Mouse (Mus musculus) liver, embryonic 11.5 days (tissue): Measurements from ENCODE around the gene Nova2. TPM values are rescaled to one million over a fixed set of nuclear protein-coding genes. Genes with fewer than 3 reads are reported as not detected.

Source experiments
- ATAC-seq: fragments of 200-750 bp; cut with Nextera tagmentation; replicated peaks from 2 replicates; pipeline ENCODE4 v1.8.0; 2017; ENCODE audit warnings: moderate number of reproducible peaks, mild to moderate bottlenecking, moderate TSS enrichment, moderate library complexity; ENCODE audit not compliant: low FRiP score
- DNase-seq: peaks from one replicate; pipeline ENCODE4 v3.0.0-alpha.2; 2017; ENCODE audit warnings: low spot score
- H3K27ac ChIP-seq: fragments of 300-500 bp; sonication (generic); 2 replicates; pipeline ENCODE4 v1.5.1; 2014; ENCODE audit warnings: mild to moderate bottlenecking, low read depth, low read length, control low read depth
- H3K27me3 ChIP-seq: fragments of 300-500 bp; sonication (generic); replicated peaks from 2 replicates; pipeline ENCODE4 v1.6.1; 2014; ENCODE audit warnings: low read length, mixed read lengths; ENCODE audit not compliant: control insufficient read depth, insufficient read depth
- H3K36me3 ChIP-seq: fragments of 300-500 bp; sonication (generic); 2 replicates; pipeline ENCODE4 v1.6.1; 2014; ENCODE audit warnings: mild to moderate bottlenecking, low read length, moderate library complexity, mixed read lengths; ENCODE audit not compliant: control insufficient read depth, insufficient read depth
- H3K4me1 ChIP-seq: fragments of 300-500 bp; sonication (generic); replicated peaks from 2 replicates; pipeline ENCODE4 v1.6.1; 2014; ENCODE audit warnings: low read length, mixed read lengths; ENCODE audit not compliant: control insufficient read depth, insufficient read depth
- H3K4me2 ChIP-seq: fragments of 300-500 bp; sonication (generic); 2 replicates; pipeline ENCODE4 v1.6.1; 2014; ENCODE audit warnings: mild to moderate bottlenecking, control low read depth, moderate library complexity
- H3K4me3 ChIP-seq: fragments of 300-500 bp; sonication (generic); 2 replicates; pipeline ENCODE4 v1.5.1; 2014; ENCODE audit warnings: low read depth, low read length, control low read depth
- H3K9ac ChIP-seq: fragments of 300-500 bp; sonication (generic); 2 replicates; pipeline ENCODE4 v1.6.1; 2014; ENCODE audit warnings: low read depth, low read length, control low read depth
- H3K9me3 ChIP-seq: fragments of 300-500 bp; sonication (generic); 2 replicates; pipeline ENCODE4 v1.6.1; 2016; ENCODE audit warnings: low read length, inconsistent platforms, mixed read lengths; ENCODE audit not compliant: control insufficient read depth
- WGBS: fragments of 180-500 bp; shearing (Covaris S2); extraction: QIAGEN DNeasy Blood & Tissue Kit; methylation state at CpG from one replicate; pipeline ENCODE4 v1.1.7; 2014; 5-methylcytosine and 5-hydroxymethylcytosine counted together
- polyA plus RNA-seq: library from polyadenylated mRNA; unstranded; fragments of >200 nt; fragmentation: Nextera tagmentation; extraction: Ambion mirVana; gene quantifications from 2 replicates; pipeline ENCODE4 v1.2.1, GENCODE M21; 2014

Gene Nova2
- polyA plus RNA-seq = 0.22 and 0.41 TPM in 2 replicates

GRCm38 (mm10) chr7:18925162-18925938 is at the start of gene Nova2:
Gene Nova2 (plus strand): TSS chr7:18925888.
- Histone ChIP-seq H3K27me3 (peaks cover 63% of the 10 kb centered on the region), H3K36me3 (no peaks in the 10 kb centered on the region), H3K9me3 (no peaks in the 10 kb centered on the region), H3K4me3 (peak within 1 kb of the TSS; percentile 56), H3K9ac (peak within 1 kb of the TSS; percentile 43; the same call in 1 of the 2 replicates), H3K4me2 (peak within 1 kb of the TSS; percentile 79), H3K27ac (no peak within 1 kb of the TSS), H3K4me1 (peaks cover 3% of the 10 kb centered on the region; the same call in 1 of the 2 replicates)
- ATAC-seq = peak; percentile 88
- WGBS = under 1% methylated on average over 26 of the region's 45 CpGs
- DNase-seq = peak; percentile 79

- no peaks in the 10 kb centered on the region for H3K4me1 ChIP-seq
- no peaks in the 10 kb centered on the region for H3K36me3 ChIP-seq
- H3K27me3 ChIP-seq = no peaks in the 10 kb centered on the region
- no peak for ATAC-seq
- H3K4me2 ChIP-seq = no peak overlapping the region
- no peak overlapping the region for H3K4me3 ChIP-seq
- no peak for DNase-seq
- no peak overlapping the region for H3K9ac ChIP-seq
- WGBS = 72% methylated on average over 7 of the region's 7 CpGs
- H3K9me3 ChIP-seq = no peaks in the 10 kb centered on the region
- H3K27ac ChIP-seq = no peak overlapping the region
These were observed 47.0 kb upstream of the Nova2 start for GRCm38 (mm10) chr7:18878691-18879090.

DNA sequence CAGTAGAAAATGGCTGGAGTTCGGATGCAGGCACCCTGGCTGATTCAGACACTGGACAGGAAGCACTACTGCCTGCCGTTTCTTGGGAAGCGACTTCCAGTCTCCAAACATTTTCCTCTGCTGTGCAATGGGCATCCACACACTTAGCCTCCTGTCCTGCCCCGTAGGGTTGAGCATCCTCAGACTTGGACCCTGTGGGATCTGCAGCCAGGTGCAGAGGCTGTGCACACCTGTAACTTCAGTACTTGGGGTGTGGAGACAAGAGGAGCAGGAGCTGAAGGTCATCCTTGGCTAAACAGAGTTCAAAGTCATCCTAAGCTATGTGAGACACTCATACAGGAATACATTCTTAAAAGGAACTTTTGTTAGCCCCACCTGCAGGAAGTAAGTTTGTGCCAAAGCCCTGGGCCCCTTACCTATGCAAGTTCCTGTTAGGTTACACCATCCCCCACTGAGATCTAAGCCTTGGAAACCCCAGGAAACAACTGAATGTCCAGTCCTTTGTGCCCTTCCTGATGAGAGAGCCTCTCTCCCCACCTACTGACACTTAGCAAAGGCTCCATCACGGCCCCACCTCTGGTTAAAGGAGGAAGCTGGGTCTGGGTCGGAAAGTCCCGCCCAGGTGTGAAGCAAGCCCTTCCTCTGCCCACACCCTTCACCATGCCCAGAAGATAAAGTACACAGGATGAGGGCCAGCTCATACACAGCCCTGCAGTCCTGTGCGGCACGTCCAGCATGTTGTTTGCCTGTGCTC is 41.5 kb upstream of the Nova2 start:
- DNase-seq (no peak), ATAC-seq (no peak; the same call in 1 of the 2 replicates)
- Histone ChIP-seq H3K4me2 (no peak overlapping the region), H3K9ac (no peak overlapping the region), H3K36me3 (no peaks in the 10 kb centered on the region), H3K9me3 (no peaks in the 10 kb centered on the region), H3K27ac (no peak overlapping the region), H3K4me1 (peaks cover 3% of the 10 kb centered on the region; the same call in 1 of the 2 replicates), H3K4me3 (no peak overlapping the region), H3K27me3 (no peaks in the 10 kb centered on the region)
- WGBS = 40% methylated on average over 9 of the region's 9 CpGs

- DNase-seq = no peak
- H3K9ac ChIP-seq = no peak overlapping the region
- no peak overlapping the region for H3K4me3 ChIP-seq
- peaks cover 3% of the 10 kb centered on the region; the same call in 1 of the 2 replicates for H3K4me1 ChIP-seq
- no peak overlapping the region for H3K27ac ChIP-seq
- no peaks in the 10 kb centered on the region for H3K36me3 ChIP-seq
- WGBS = 52% methylated on average over 13 of the region's 13 CpGs
- H3K27me3 ChIP-seq = no peaks in the 10 kb centered on the region
- no peaks in the 10 kb centered on the region for H3K9me3 ChIP-seq
- no peak for ATAC-seq
- no peak overlapping the region for H3K4me2 ChIP-seq
These were observed 40.8 kb upstream of the Nova2 start for GRCm38 (mm10) chr7:18884745-18885422.

GRCm38 (mm10) chr7:18886963-18887362 is 38.7 kb upstream of the Nova2 start:
- Histone ChIP-seq H3K27me3 (no peaks in the 10 kb centered on the region), H3K4me1 (peaks cover 3% of the 10 kb centered on the region; the same call in 1 of the 2 replicates), H3K9ac (no peak overlapping the region), H3K4me2 (no peak overlapping the region), H3K27ac (no peak overlapping the region), H3K9me3 (no peaks in the 10 kb centered on the region), H3K36me3 (no peaks in the 10 kb centered on the region), H3K4me3 (no peak overlapping the region)
- WGBS = 96% methylated on average over 1 of the region's 1 CpGs
- ATAC-seq (no peak), DNase-seq (no peak)

- H3K36me3 ChIP-seq = no peaks in the 10 kb centered on the region
- peaks cover 18% of the 10 kb centered on the region for H3K27me3 ChIP-seq
- H3K4me2 ChIP-seq = no peak overlapping the region
- no peaks in the 10 kb centered on the region for H3K9me3 ChIP-seq
- H3K27ac ChIP-seq = no peak overlapping the region
- no peak for ATAC-seq
- DNase-seq = no peak
- H3K4me3 ChIP-seq = no peak overlapping the region
- peaks cover 15% of the 10 kb centered on the region for H3K4me1 ChIP-seq
- H3K9ac ChIP-seq = no peak overlapping the region
- 94% methylated on average over 8 of the region's 8 CpGs for WGBS
These were observed 34.8 kb upstream of the Nova2 start for GRCm38 (mm10) chr7:18890848-18891247.

DNA sequence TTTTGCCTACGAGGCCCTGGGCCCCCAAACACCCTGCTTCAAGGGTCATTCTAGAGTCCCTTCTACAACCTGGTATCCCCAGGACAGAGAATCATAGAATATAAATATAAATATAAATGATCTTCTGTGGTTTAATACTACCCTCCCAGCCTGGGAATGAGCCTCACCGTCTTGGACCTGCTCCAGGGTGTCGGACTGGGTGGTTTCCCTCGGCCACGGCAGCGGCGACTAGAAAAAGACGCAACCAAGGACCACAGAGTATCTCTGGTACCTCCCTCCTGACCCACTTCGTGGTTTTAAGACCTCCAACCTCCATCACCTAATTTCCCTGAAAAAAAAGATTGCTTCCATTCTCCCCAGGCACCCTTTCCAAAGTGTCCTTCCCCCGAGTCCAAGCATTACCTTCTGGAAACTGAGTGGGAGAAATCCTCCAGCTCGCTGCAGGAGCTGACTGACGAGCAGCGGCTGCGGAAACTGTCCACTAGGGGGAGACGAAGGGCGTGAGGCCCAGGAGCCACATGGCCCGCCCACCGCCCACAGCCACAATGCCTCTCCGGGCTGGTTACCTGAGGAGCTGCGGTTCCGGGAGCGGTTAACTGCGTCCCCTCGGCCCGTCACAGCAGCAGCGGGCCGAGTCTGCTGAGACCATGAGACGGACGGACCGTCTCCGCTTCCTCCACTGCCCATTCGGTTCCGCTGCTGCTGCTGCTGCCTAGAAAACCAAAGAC is 33.7 kb upstream of the Nova2 start:
- H3K9me3 ChIP-seq = no peaks in the 10 kb centered on the region
- H3K4me3 ChIP-seq = peak overlapping the region; percentile 27
- H3K4me1 ChIP-seq = peaks cover 15% of the 10 kb centered on the region
- DNase-seq (peak; percentile 83), ATAC-seq (peak; percentile 62)
- H3K9ac ChIP-seq = no peak overlapping the region
- no peaks in the 10 kb centered on the region for H3K36me3 ChIP-seq
- H3K27ac ChIP-seq = no peak overlapping the region
- H3K27me3 ChIP-seq = peaks cover 18% of the 10 kb centered on the region
- peak overlapping the region; percentile 74 for H3K4me2 ChIP-seq
- 20% methylated on average over 33 of the region's 33 CpGs for WGBS

- H3K4me3 ChIP-seq = no peak overlapping the region
- DNase-seq = no peak
These were observed 32.7 kb upstream of the Nova2 start for GRCm38 (mm10) chr7:18893009-18893408.

More at GRCm38 (mm10) chr7:18893009-18893408, 32.7 kb upstream of the Nova2 start:
- H3K4me1 ChIP-seq = peaks cover 15% of the 10 kb centered on the region
- H3K27me3 ChIP-seq = peaks cover 18% of the 10 kb centered on the region
- H3K9ac ChIP-seq = no peak overlapping the region
- no peak overlapping the region for H3K27ac ChIP-seq
- no peaks in the 10 kb centered on the region; the same call in 1 of the 2 replicates for H3K36me3 ChIP-seq
- no peaks in the 10 kb centered on the region for H3K9me3 ChIP-seq
- WGBS = 30% methylated on average over 27 of the region's 27 CpGs
- ATAC-seq = 0 out of 2 replicates have a peak, but pooled peaks have one; percentile 13
- peak overlapping the region; percentile 74 for H3K4me2 ChIP-seq
